Mouse (Mus musculus) embryonic facial prominence, embryonic 14.5 days (tissue): ENCODE measurements at regions not wholly inside any gene's neighbourhood (a gene's known extent, or its start where the extent isn't known, plus 50 kb on each side); places are given as distances from the start of the nearest gene placed in this dataset.

Experiments used
- ATAC-seq: fragments of 200-750 bp; cut with Nextera tagmentation; 2 replicates; pipeline ENCODE4 v1.8.0; 2017; ENCODE audit warnings: low read depth, moderate number of reproducible peaks, moderate TSS enrichment
- DNase-seq: peaks from one replicate; pipeline ENCODE4 v3.0.0-alpha.2; 2015; ENCODE audit warnings: low spot score
- H3K27ac ChIP-seq: fragments of 300-500 bp; sonication (generic); replicated peaks from 2 replicates; pipeline ENCODE4 v1.5.1; 2014; ENCODE audit warnings: low read depth, mild to moderate bottlenecking, low read length, moderate library complexity
- H3K27me3 ChIP-seq: fragments of 300-500 bp; sonication (generic); replicated peaks from 2 replicates; pipeline ENCODE4 v1.6.1; 2014; ENCODE audit warnings: low read length; ENCODE audit not compliant: control insufficient read depth, insufficient read depth
- H3K36me3 ChIP-seq: fragments of 300-500 bp; sonication (generic); 2 replicates; pipeline ENCODE4 v1.6.1; 2014; ENCODE audit warnings: low read length, mixed read lengths; ENCODE audit not compliant: control insufficient read depth, insufficient read depth
- H3K4me1 ChIP-seq: fragments of 300-500 bp; sonication (generic); 2 replicates; pipeline ENCODE4 v1.6.1; 2014; ENCODE audit warnings: antibody characterized with exemption, low read length; ENCODE audit not compliant: control insufficient read depth, insufficient read depth
- H3K4me2 ChIP-seq: fragments of 300-500 bp; sonication (generic); 2 replicates; pipeline ENCODE4 v1.6.1; 2014; ENCODE audit warnings: low read depth, mild to moderate bottlenecking, low read length, moderate library complexity, mixed read lengths
- H3K4me3 ChIP-seq: fragments of 300-500 bp; sonication (generic); 2 replicates; pipeline ENCODE4 v1.5.1; 2014; ENCODE audit warnings: low read depth, mild to moderate bottlenecking, low read length
- H3K9ac ChIP-seq: fragments of 300-500 bp; sonication (generic); 2 replicates; pipeline ENCODE4 v1.6.1; 2014; ENCODE audit warnings: low read depth, mild to moderate bottlenecking, low read length, moderate library complexity, mixed read lengths
- H3K9me3 ChIP-seq: fragments of 300-500 bp; sonication (generic); 2 replicates; pipeline ENCODE4 v1.6.1; 2016; ENCODE audit warnings: low read length; ENCODE audit not compliant: control insufficient read depth
- WGBS: fragments of 180-500 bp; shearing (Covaris S2); extraction: QIAGEN DNeasy Blood & Tissue Kit; methylation state at CpG from one replicate; pipeline ENCODE4 v1.1.7; 2014; 5-methylcytosine and 5-hydroxymethylcytosine counted together

DNA sequence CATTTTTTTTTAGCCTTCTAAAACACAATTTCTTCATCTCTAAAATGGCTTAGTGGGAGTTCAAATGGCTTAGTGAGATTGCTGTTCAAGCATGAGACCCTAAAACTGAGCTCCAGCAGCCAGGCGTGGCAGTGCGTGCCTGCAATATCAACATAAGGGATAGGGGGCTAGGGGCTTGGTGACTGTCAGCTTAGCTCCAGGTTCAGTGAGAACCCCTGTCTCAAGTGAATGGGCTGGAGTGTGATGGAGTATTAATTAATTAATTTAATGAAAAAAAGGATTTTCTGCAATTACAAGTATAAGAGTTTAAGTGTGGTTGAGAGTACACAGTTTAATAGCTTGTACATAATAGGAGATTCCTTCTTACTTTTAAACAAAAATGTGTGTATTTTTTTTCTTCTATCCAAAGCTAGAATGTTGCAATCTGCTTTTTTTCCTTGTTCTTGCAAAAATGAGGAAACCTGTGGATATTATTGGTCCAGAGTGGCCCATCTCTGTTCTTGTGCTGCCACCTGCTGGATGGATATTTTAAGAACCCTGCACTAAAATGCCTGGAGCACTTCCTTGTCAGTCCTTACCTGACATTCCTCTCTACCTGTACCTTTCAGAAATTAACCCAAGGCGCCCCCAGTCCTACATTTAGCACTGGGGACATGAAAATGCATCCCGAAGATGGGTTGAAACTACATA is 54.0 kb upstream of the Usp47 start:
- Histone ChIP-seq H3K36me3 (no peaks in the 10 kb centered on the region), H3K27ac (no peak overlapping the region), H3K4me3 (no peak overlapping the region), H3K4me2 (no peak overlapping the region), H3K4me1 (no peaks in the 10 kb centered on the region), H3K9ac (no peak overlapping the region), H3K9me3 (no peaks in the 10 kb centered on the region), H3K27me3 (no peaks in the 10 kb centered on the region)
- 55% methylated on average over 4 of the region's 4 CpGs for WGBS
- DNase-seq (peak; percentile 75), ATAC-seq (no peak)

DNA sequence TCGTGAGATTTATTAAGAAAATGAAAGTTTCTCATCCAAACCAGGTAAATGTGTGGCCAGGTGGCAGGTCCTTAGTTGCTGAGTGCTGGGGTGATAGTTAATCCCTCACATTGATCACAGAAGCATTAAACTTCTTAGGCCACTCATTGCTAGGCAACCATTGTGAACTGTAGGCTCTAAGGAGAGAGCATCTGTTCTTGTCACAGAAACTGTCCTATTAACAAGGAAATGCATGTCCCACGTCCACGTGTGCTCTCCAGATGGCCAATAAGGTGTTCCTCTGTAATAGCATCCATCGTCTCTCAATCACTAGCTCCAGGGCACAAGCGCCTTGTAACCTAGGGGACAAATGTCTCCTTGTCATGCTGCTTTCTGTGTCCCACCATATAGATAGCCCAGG is 55.0 kb upstream of the Usp47 start:
- Histone ChIP-seq H3K36me3 (no peaks in the 10 kb centered on the region), H3K4me3 (no peak overlapping the region)

DNA sequence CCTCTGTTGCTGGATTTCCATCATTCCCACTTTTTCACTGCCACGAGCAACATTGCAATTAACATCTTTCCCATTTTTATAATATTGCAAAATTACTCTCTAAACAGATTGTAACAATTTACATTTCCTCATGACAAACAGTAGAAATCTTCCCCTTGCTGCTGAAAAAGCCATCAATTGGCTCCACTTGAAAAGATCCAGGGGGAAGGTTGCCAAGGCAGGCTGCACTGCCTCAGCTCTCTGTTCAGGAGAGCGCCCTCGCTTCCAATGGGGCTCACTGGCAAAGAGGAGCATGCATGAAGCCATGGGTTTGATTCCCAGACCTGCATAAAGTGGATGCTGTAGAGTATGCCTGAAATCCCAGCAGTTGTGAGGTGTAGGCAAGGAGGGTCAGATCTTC is 56.6 kb upstream of the Usp47 start:
- H3K4me3 ChIP-seq: no peak overlapping the region
- 73% methylated on average over 3 of the region's 3 CpGs for WGBS
- no peaks in the 10 kb centered on the region for H3K27me3 ChIP-seq
- DNase-seq: no peak
- H3K9ac ChIP-seq: no peak overlapping the region
- H3K4me2 ChIP-seq: no peak overlapping the region
- no peak overlapping the region for H3K27ac ChIP-seq
- H3K4me1 ChIP-seq: no peaks in the 10 kb centered on the region
- no peak for ATAC-seq
- no peaks in the 10 kb centered on the region for H3K36me3 ChIP-seq
- no peaks in the 10 kb centered on the region for H3K9me3 ChIP-seq

More for the DNA sequence above, 55.0 kb upstream of the Usp47 start:
- WGBS: 50% methylated on average over 5 of the region's 5 CpGs
- Histone ChIP-seq H3K27me3 (no peaks in the 10 kb centered on the region), H3K9ac (no peak overlapping the region), H3K9me3 (no peaks in the 10 kb centered on the region), H3K4me1 (no peaks in the 10 kb centered on the region), H3K27ac (no peak overlapping the region), H3K4me2 (no peak overlapping the region)
- DNase-seq: no peak
- no peak for ATAC-seq

DNA sequence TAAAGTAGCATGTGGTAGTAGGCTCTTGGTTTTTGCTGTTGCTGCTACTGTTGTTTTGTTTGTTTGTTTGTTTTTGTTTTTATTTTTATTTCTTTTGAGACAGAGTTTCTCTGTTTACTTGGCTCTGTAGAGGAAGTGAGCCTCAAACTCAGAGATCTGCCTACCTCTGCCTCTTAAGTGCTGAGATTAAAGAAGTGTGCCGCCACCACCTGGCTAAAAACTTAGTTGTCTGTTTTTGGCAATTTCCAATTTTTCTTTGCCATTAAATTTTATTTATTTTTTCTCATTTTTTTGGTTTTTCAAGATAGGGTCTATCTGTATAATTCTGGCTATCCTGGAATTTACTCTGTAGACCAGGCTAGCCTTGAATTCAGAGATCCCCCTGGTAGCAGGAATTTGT is 59.3 kb upstream of the Usp47 start:
- Histone ChIP-seq H3K4me1 (no peaks in the 10 kb centered on the region), H3K27me3 (no peaks in the 10 kb centered on the region), H3K27ac (no peak overlapping the region), H3K4me2 (no peak overlapping the region), H3K9me3 (no peaks in the 10 kb centered on the region), H3K36me3 (no peaks in the 10 kb centered on the region), H3K9ac (no peak overlapping the region), H3K4me3 (no peak overlapping the region)
- 88% methylated on average over 1 of the region's 1 CpGs for WGBS
- DNase-seq (no peak), ATAC-seq (no peak)

DNA sequence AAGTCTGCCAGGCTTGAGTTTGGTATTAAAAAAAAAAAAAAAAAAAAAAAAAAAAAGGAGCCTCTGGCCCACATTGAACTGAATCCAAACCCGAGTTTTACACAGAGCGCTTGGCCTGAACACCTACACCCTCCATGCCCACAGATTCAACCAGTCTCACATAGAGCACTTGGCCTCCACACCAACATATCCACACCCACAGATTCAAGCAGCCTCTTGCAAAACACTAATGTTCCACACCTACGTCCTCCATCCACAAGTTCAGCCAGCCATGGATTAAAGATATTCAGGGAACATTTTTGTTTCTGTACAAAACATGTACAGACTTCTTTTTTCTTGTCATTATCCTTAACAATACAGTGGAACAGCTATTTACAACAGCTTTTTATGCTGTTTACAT is 63.3 kb upstream of the Usp47 start:
- no peak overlapping the region for H3K4me2 ChIP-seq
- WGBS: 78% methylated on average over 3 of the region's 3 CpGs
- no peak for ATAC-seq
- H3K27ac ChIP-seq: no peak overlapping the region
- H3K9ac ChIP-seq: no peak overlapping the region
- DNase-seq: no peak
- H3K36me3 ChIP-seq: no peaks in the 10 kb centered on the region
- H3K27me3 ChIP-seq: no peaks in the 10 kb centered on the region
- no peak overlapping the region for H3K4me3 ChIP-seq
- no peaks in the 10 kb centered on the region for H3K4me1 ChIP-seq
- H3K9me3 ChIP-seq: no peaks in the 10 kb centered on the region

DNA sequence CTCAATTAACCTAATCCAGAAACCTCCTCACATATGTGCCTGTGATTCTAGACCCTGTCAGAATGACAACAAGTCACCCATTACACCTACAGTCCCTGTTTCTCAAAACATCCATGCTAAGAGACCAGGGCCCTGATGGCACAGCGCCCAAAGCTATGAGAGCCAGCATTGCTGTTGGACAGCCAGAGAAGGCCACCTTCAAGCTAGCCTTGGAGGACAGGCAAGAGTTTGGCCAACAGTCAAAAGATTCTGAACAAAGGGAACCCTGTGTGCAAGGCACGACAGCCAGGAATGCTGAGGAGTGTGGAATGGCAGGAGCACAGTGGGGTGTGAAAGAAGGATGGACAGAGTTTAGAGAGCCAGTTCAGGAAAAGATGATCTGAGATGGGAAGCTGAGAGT is 66.6 kb upstream of the Usp47 start:
- Histone ChIP-seq H3K27ac (no peak overlapping the region), H3K9ac (no peak overlapping the region), H3K9me3 (no peaks in the 10 kb centered on the region), H3K4me2 (no peak overlapping the region), H3K4me3 (no peak overlapping the region), H3K36me3 (no peaks in the 10 kb centered on the region), H3K27me3 (no peaks in the 10 kb centered on the region), H3K4me1 (no peaks in the 10 kb centered on the region)
- WGBS: 64% methylated on average over 2 of the region's 2 CpGs
- ATAC-seq: no peak
- no peak for DNase-seq

DNA sequence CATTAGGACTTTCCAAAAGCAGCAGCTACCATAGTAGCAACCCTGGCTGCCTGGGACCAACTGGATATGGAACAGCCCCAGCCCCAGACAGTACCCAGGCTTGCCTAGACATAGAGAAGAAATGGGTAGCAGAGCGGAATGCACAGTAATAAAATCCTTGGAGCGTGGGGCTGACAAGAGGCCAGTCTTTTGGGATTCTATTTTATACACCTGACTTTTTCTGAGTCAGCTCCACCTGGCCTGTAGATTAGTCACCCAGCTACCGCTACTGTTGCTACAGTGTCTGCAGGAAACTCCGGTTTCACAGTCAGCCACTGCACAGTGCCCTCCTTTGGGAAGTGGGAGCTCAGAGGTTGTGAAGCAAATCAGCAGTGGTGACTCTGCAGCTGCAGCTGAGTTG is 83.7 kb upstream of the Usp47 start:
- no peaks in the 10 kb centered on the region for H3K27me3 ChIP-seq
- H3K4me2 ChIP-seq: no peak overlapping the region
- no peaks in the 10 kb centered on the region for H3K9me3 ChIP-seq
- no peak overlapping the region for H3K4me3 ChIP-seq
- WGBS: 82% methylated on average over 4 of the region's 4 CpGs
- H3K27ac ChIP-seq: no peak overlapping the region
- no peak overlapping the region for H3K9ac ChIP-seq
- no peaks in the 10 kb centered on the region for H3K4me1 ChIP-seq
- ATAC-seq (no peak), DNase-seq (no peak)
- no peaks in the 10 kb centered on the region for H3K36me3 ChIP-seq

DNA sequence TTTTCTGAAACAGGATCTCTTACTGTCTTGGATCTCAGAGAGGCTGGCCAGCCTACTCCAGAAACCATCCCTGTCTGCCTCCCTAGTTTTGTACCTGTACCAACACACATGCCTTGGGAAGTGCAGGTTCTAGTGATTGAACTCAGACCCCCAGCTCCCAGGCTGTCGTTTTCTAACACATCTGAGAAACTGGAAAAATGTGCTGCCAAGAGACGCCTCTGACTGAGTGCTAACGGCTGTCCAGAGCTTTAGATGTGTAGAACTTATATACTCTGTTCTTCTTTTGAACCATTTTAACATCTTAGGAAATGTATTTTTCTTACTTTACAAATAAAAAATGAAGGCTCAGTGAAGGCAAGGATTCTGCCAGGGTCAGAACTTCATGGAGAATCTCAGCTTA is 85.8 kb upstream of the Usp47 start:
- Histone ChIP-seq H3K27ac (no peak overlapping the region), H3K4me1 (no peaks in the 10 kb centered on the region), H3K4me2 (no peak overlapping the region), H3K9ac (no peak overlapping the region), H3K27me3 (no peaks in the 10 kb centered on the region), H3K9me3 (no peaks in the 10 kb centered on the region), H3K36me3 (no peaks in the 10 kb centered on the region), H3K4me3 (no peak overlapping the region)
- ATAC-seq (no peak), DNase-seq (no peak)
- 78% methylated on average over 3 of the region's 3 CpGs for WGBS

DNA sequence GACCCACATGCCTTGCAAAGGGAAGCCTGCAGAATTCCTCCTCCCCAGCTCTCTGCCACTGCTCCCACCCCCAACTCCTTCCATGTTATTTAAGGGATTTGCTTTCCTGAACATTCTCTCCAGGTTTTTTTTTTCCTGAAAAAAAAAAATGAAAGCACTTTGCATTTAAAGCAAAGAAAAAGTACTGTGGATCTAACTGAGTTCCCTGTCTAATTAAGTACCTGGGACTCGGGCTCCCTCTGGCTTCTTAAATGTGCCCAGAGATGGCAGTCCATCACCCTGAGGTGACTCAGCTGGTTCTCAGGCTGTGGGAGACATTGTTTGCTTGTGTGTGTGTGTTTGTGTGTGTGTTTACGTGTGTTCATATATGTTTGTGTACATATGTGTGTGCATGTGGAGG is 86.2 kb upstream of the Usp47 start:
- Histone ChIP-seq H3K9me3 (no peaks in the 10 kb centered on the region), H3K27ac (no peak overlapping the region), H3K9ac (no peak overlapping the region), H3K27me3 (no peaks in the 10 kb centered on the region), H3K4me1 (no peaks in the 10 kb centered on the region), H3K36me3 (no peaks in the 10 kb centered on the region), H3K4me2 (no peak overlapping the region), H3K4me3 (no peak overlapping the region)
- ATAC-seq (no peak), DNase-seq (no peak)
- WGBS: 81% methylated on average over 2 of the region's 2 CpGs
